ENCODE assay signal across 8 mouse cellular contexts in the genomic region with DNA sequence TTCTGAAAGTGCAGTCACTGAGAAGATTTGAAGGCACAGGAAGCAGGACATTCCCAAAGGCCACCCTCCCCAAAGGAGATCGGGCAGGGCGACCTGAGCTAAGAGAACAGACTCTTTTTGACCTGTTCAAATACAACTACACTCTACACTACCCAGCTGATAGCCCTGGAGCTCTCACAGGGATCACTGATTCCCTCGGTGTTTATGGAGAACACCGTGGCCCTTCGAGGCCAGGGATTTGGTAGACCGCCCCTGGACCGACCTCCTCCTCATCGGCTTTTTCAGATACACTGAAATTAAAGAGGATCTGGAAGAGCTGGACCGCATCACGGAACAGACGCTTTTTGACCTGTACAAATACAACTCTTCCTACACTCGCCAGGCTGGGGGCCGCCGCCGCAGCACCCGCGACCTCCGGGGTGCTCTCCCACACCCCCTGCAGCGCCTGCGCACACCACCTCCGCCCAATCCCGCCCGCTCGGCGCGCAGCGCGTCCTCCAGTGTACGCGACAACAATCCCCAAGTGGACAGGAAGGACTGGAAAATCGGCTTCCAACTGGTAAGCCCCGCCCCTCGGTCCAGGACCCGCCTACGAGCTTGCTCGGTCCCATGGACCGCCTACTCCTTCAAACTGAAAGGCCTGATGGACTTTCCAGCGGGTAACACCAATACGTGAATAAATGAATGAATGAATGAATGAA. TPM values are rescaled to one million over a fixed set of nuclear protein-coding genes. Genes with fewer than 3 reads are reported as not detected.
DNase-seq lines count a peak whose midpoint lies in the region; ATAC-seq and TF ChIP-seq lines count a peak whose summit lies in the region.

No protein-coding gene starts in this region.

- peak; percentile 73; the same call in 1 of the 2 replicates for TF ChIP-seq POLR2A in bone marrow macrophage, adult 2 months (IDR thresholded peaks at IDR 0.05; ENCODE audit: borderline replicate concordance, low read depth, low read length)

- DNase-seq in 3T3-L1 (ENCODE audit: low read depth, low spot score): peak; percentile 87
- peak; percentile 85 for DNase-seq in liver

- H3K9ac ChIP-seq in embryonic facial prominence, embryonic 15.5 days: peak overlapping the region; percentile 26
- H3K9ac ChIP-seq in heart, embryonic 11.5 days (ENCODE audit: low read depth, low read length): peak overlapping the region; percentile 75
- peak overlapping the region; percentile 61 for H3K9ac ChIP-seq in kidney, embryonic 15.5 days
- peak overlapping the region; percentile 71 for H3K9ac ChIP-seq in midbrain, embryonic 16.5 days (ENCODE audit: low read depth, low read length)
- H3K9ac ChIP-seq in stomach, embryonic 15.5 days: no peak overlapping the region; the same call in 1 of the 2 replicates

- H3K4me1 ChIP-seq in bone marrow macrophage, adult 2 months (ENCODE audit: control insufficient read depth, insufficient read depth, low read length): peaks cover 23% of the 10 kb centered on the region
- peaks cover 18% of the 10 kb centered on the region for H3K4me1 ChIP-seq in embryonic facial prominence, embryonic 15.5 days
- H3K4me1 ChIP-seq in heart, embryonic 11.5 days (ENCODE audit: control insufficient read depth, insufficient read depth, low read length): no peaks in the 10 kb centered on the region
- H3K4me1 ChIP-seq in kidney, embryonic 15.5 days: peaks cover 14% of the 10 kb centered on the region
- peaks cover 2% of the 10 kb centered on the region; the same call in 1 of the 2 replicates for H3K4me1 ChIP-seq in midbrain, embryonic 16.5 days (ENCODE audit: control insufficient read depth, insufficient read depth, low read length)
- H3K4me1 ChIP-seq in stomach, embryonic 15.5 days: 0 out of 2 replicates have a peak, but pooled peaks cover 3% of the 10 kb centered on the region

- peak overlapping the region; percentile 63 for H3K4me3 ChIP-seq in bone marrow macrophage, adult 2 months (ENCODE audit: insufficient read depth, low read length)
- peak overlapping the region; percentile 56 for H3K4me3 ChIP-seq in embryonic facial prominence, embryonic 15.5 days (replicated peaks)
- H3K4me3 ChIP-seq in heart, embryonic 11.5 days (ENCODE audit: low read depth, low read length): peak overlapping the region; percentile 55
- peak overlapping the region; percentile 59 for H3K4me3 ChIP-seq in kidney, embryonic 15.5 days (replicated peaks)
- peak overlapping the region; percentile 60 for H3K4me3 ChIP-seq in midbrain, embryonic 16.5 days (ENCODE audit: low read depth, low read length)
- H3K4me3 ChIP-seq in stomach, embryonic 15.5 days (replicated peaks): peak overlapping the region; percentile 52

- H3K9me3 ChIP-seq in embryonic facial prominence, embryonic 15.5 days (replicated peaks): no peaks in the 10 kb centered on the region
- no peaks in the 10 kb centered on the region for H3K9me3 ChIP-seq in heart, embryonic 11.5 days (replicated peaks; ENCODE audit: control insufficient read depth, low read length)
- H3K9me3 ChIP-seq in kidney, embryonic 15.5 days (replicated peaks): no peaks in the 10 kb centered on the region
- no peaks in the 10 kb centered on the region for H3K9me3 ChIP-seq in midbrain, embryonic 16.5 days (replicated peaks; ENCODE audit: control insufficient read depth, low read length, poor library complexity, severe bottlenecking)
- H3K9me3 ChIP-seq in stomach, embryonic 15.5 days: no peaks in the 10 kb centered on the region

- peak; percentile 86 for ATAC-seq in embryonic facial prominence, embryonic 15.5 days (ENCODE audit: insufficient number of reproducible peaks, low FRiP score, low TSS enrichment, low read depth)
- ATAC-seq in heart, embryonic 11.5 days (replicated peaks; ENCODE audit: insufficient number of reproducible peaks, low FRiP score, low TSS enrichment): peak; percentile 81
- peak; percentile 95 for ATAC-seq in kidney, embryonic 15.5 days (replicated peaks; ENCODE audit: low FRiP score)
- peak; percentile 89 for ATAC-seq in midbrain, embryonic 16.5 days
- ATAC-seq in stomach, embryonic 15.5 days (ENCODE audit: insufficient read depth, low FRiP score, low read depth): peak; percentile 84

- peak overlapping the region; percentile 81 for H3K4me2 ChIP-seq in embryonic facial prominence, embryonic 15.5 days (replicated peaks)
- H3K4me2 ChIP-seq in heart, embryonic 11.5 days: peak overlapping the region; percentile 85
- H3K4me2 ChIP-seq in kidney, embryonic 15.5 days: peak overlapping the region; percentile 87
- peak overlapping the region; percentile 95 for H3K4me2 ChIP-seq in midbrain, embryonic 16.5 days (ENCODE audit: low read length)
- peak overlapping the region; percentile 76 for H3K4me2 ChIP-seq in stomach, embryonic 15.5 days

- WGBS in embryonic facial prominence, embryonic 15.5 days: under 1% methylated on average over 39 of the region's 39 CpGs
- WGBS in heart, embryonic 11.5 days (ENCODE audit: insufficient replicate concordance): under 1% methylated on average over 39 of the region's 39 CpGs
- under 1% methylated on average over 39 of the region's 39 CpGs for WGBS in kidney, embryonic 15.5 days
- WGBS in midbrain, embryonic 16.5 days: under 1% methylated on average over 39 of the region's 39 CpGs
- 1% methylated on average over 39 of the region's 39 CpGs for WGBS in stomach, embryonic 15.5 days

- no peak for TF ChIP-seq CTCF in bone marrow macrophage, adult 2 months (IDR thresholded peaks at IDR 0.05; ENCODE audit: low read depth, low read length)

- H3K36me3 ChIP-seq in embryonic facial prominence, embryonic 15.5 days: no peaks in the 10 kb centered on the region
- H3K36me3 ChIP-seq in heart, embryonic 11.5 days (ENCODE audit: control insufficient read depth, insufficient read depth, low read length): no peaks in the 10 kb centered on the region
- no peaks in the 10 kb centered on the region for H3K36me3 ChIP-seq in kidney, embryonic 15.5 days
- no peaks in the 10 kb centered on the region for H3K36me3 ChIP-seq in midbrain, embryonic 16.5 days (ENCODE audit: control insufficient read depth, insufficient read depth, low read length)
- H3K36me3 ChIP-seq in stomach, embryonic 15.5 days: no peaks in the 10 kb centered on the region

- no peak overlapping the region for H3K27ac ChIP-seq in bone marrow macrophage, adult 2 months (ENCODE audit: insufficient read depth, low read depth, low read length)
- peak overlapping the region; percentile 72 for H3K27ac ChIP-seq in embryonic facial prominence, embryonic 15.5 days (replicated peaks)
- H3K27ac ChIP-seq in heart, embryonic 11.5 days (ENCODE audit: low read depth, low read length): no peak overlapping the region
- peak overlapping the region; percentile 76 for H3K27ac ChIP-seq in kidney, embryonic 15.5 days
- 0 out of 2 replicates have a peak overlapping the region, but pooled peaks have one; percentile 4 for H3K27ac ChIP-seq in midbrain, embryonic 16.5 days (ENCODE audit: low read length)
- H3K27ac ChIP-seq in stomach, embryonic 15.5 days: 0 out of 2 replicates have a peak overlapping the region, but pooled peaks have one; percentile 45

- no peaks in the 10 kb centered on the region for H3K27me3 ChIP-seq in embryonic facial prominence, embryonic 15.5 days
- H3K27me3 ChIP-seq in heart, embryonic 11.5 days (ENCODE audit: control insufficient read depth, insufficient read depth, low read length): no peaks in the 10 kb centered on the region
- H3K27me3 ChIP-seq in kidney, embryonic 15.5 days: no peaks in the 10 kb centered on the region
- H3K27me3 ChIP-seq in midbrain, embryonic 16.5 days (ENCODE audit: control insufficient read depth, insufficient read depth, low read depth, low read length): no peaks in the 10 kb centered on the region
- no peaks in the 10 kb centered on the region for H3K27me3 ChIP-seq in stomach, embryonic 15.5 days (replicated peaks)

RNA-seq across cellular contexts. Expression of a gene that starts 10.3 kb away (rescaled TPM):
- polyA plus RNA-seq in bone marrow macrophage, adult 2 months (2012; ENCODE audit: insufficient read depth, insufficient read length, missing spikeins): 0.88 and 1.1 TPM in 2 replicates
- 7.2 and 8.8 TPM in 2 replicates for polyA plus RNA-seq in embryonic facial prominence, embryonic 15.5 days (2015; fragmentation: Nextera tagmentation; extraction: Ambion mirVana)
- 0.69 and 0.93 TPM in 2 replicates for polyA plus RNA-seq in heart, embryonic 11.5 days (2014; fragmentation: Nextera tagmentation; extraction: Ambion mirVana)
- 4.4 and 4.8 TPM in 2 replicates for polyA plus RNA-seq in kidney, embryonic 15.5 days (2015; fragmentation: Nextera tagmentation; extraction: Ambion mirVana)
- 0.67 and 1.1 TPM in 2 replicates for polyA plus RNA-seq in midbrain, embryonic 16.5 days (2015; fragmentation: Nextera tagmentation; extraction: Ambion mirVana)
- polyA plus RNA-seq in stomach, embryonic 15.5 days (2015; fragmentation: Nextera tagmentation; extraction: Ambion mirVana): 3.1 and 3.8 TPM in 2 replicates

RNA-seq across cellular contexts. Expression of a gene that starts 17.1 kb away (rescaled TPM):
- 55.6 and 60.0 TPM in 2 replicates for polyA plus RNA-seq in bone marrow macrophage, adult 2 months (2012; ENCODE audit: insufficient read depth, insufficient read length, missing spikeins)
- 47.3 and 47.7 TPM in 2 replicates for polyA plus RNA-seq in embryonic facial prominence, embryonic 15.5 days (2015; fragmentation: Nextera tagmentation; extraction: Ambion mirVana)
- 35.0 and 40.7 TPM in 2 replicates for polyA plus RNA-seq in heart, embryonic 11.5 days (2014; fragmentation: Nextera tagmentation; extraction: Ambion mirVana)
- polyA plus RNA-seq in kidney, embryonic 15.5 days (2015; fragmentation: Nextera tagmentation; extraction: Ambion mirVana): 58.7 and 62.6 TPM in 2 replicates
- polyA plus RNA-seq in midbrain, embryonic 16.5 days (2015; fragmentation: Nextera tagmentation; extraction: Ambion mirVana): 12.8 and 16.0 TPM in 2 replicates
- polyA plus RNA-seq in stomach, embryonic 15.5 days (2015; fragmentation: Nextera tagmentation; extraction: Ambion mirVana): 62.7 and 64.5 TPM in 2 replicates

RNA-seq across cellular contexts. Expression of a gene that starts 18.4 kb away (rescaled TPM):
- 145 and 152 TPM in 2 replicates for polyA plus RNA-seq in bone marrow macrophage, adult 2 months (2012; ENCODE audit: insufficient read depth, insufficient read length, missing spikeins)
- polyA plus RNA-seq in embryonic facial prominence, embryonic 15.5 days (2015; fragmentation: Nextera tagmentation; extraction: Ambion mirVana): 88.7 and 93.3 TPM in 2 replicates
- 33.3 and 37.0 TPM in 2 replicates for polyA plus RNA-seq in heart, embryonic 11.5 days (2014; fragmentation: Nextera tagmentation; extraction: Ambion mirVana)
- polyA plus RNA-seq in kidney, embryonic 15.5 days (2015; fragmentation: Nextera tagmentation; extraction: Ambion mirVana): 73.2 and 83.3 TPM in 2 replicates
- polyA plus RNA-seq in midbrain, embryonic 16.5 days (2015; fragmentation: Nextera tagmentation; extraction: Ambion mirVana): 11.0 and 11.2 TPM in 2 replicates
- 67.6 and 69.5 TPM in 2 replicates for polyA plus RNA-seq in stomach, embryonic 15.5 days (2015; fragmentation: Nextera tagmentation; extraction: Ambion mirVana)

RNA-seq across cellular contexts. Expression of a gene that starts 44.9 kb away (rescaled TPM):
- not detected in 2 replicates for polyA plus RNA-seq in bone marrow macrophage, adult 2 months (2012; ENCODE audit: insufficient read depth, insufficient read length, missing spikeins)
- 0.24 TPM in 1 of 2 replicates, not detected in the other for polyA plus RNA-seq in embryonic facial prominence, embryonic 15.5 days (2015; fragmentation: Nextera tagmentation; extraction: Ambion mirVana)
- polyA plus RNA-seq in heart, embryonic 11.5 days (2014; fragmentation: Nextera tagmentation; extraction: Ambion mirVana): 0.10 TPM in 1 of 2 replicates, not detected in the other
- polyA plus RNA-seq in kidney, embryonic 15.5 days (2015; fragmentation: Nextera tagmentation; extraction: Ambion mirVana): 0.19 and 0.24 TPM in 2 replicates
- polyA plus RNA-seq in midbrain, embryonic 16.5 days (2015; fragmentation: Nextera tagmentation; extraction: Ambion mirVana): not detected in 2 replicates
- polyA plus RNA-seq in stomach, embryonic 15.5 days (2015; fragmentation: Nextera tagmentation; extraction: Ambion mirVana): 0.12 TPM in 2 replicates

RNA-seq across cellular contexts. Expression of a gene that starts 49.8 kb away (rescaled TPM):
- polyA plus RNA-seq in bone marrow macrophage, adult 2 months (2012; ENCODE audit: insufficient read depth, insufficient read length, missing spikeins): not detected in 2 replicates
- 3.5 and 3.8 TPM in 2 replicates for polyA plus RNA-seq in embryonic facial prominence, embryonic 15.5 days (2015; fragmentation: Nextera tagmentation; extraction: Ambion mirVana)
- polyA plus RNA-seq in heart, embryonic 11.5 days (2014; fragmentation: Nextera tagmentation; extraction: Ambion mirVana): not detected in 2 replicates
- polyA plus RNA-seq in kidney, embryonic 15.5 days (2015; fragmentation: Nextera tagmentation; extraction: Ambion mirVana): 4.7 and 4.9 TPM in 2 replicates
- polyA plus RNA-seq in midbrain, embryonic 16.5 days (2015; fragmentation: Nextera tagmentation; extraction: Ambion mirVana): 0.20 and 0.44 TPM in 2 replicates
- polyA plus RNA-seq in stomach, embryonic 15.5 days (2015; fragmentation: Nextera tagmentation; extraction: Ambion mirVana): 3.1 and 3.9 TPM in 2 replicates

Comparison
In these comparisons a context has a peak if more than half of its experiments do, and no peak if none do; other contexts are left out.
1. H3K27ac ChIP-seq: peak in embryonic facial prominence, embryonic 15.5 days (single experiment), kidney, embryonic 15.5 days (single experiment), midbrain, embryonic 16.5 days (single experiment) and stomach, embryonic 15.5 days (single experiment); none in bone marrow macrophage, adult 2 months (single experiment) and heart, embryonic 11.5 days (single experiment).
2. Peak in every context shown above with its lines, with median percentiles within 50 percentile points of each other: H3K4me3 ChIP-seq, ATAC-seq and H3K4me2 ChIP-seq.